Mouse (Mus musculus): Measurements from ENCODE around the gene Mafg. TPM values are rescaled to one million over a fixed set of nuclear protein-coding genes. Genes with fewer than 3 reads are reported as not detected.

Gene Mafg
- polyA plus RNA-seq (2015; fragmentation: Illumina TruSeq; extraction: RNeasy Lipid Tissue Mini Kit (QIAGEN cat#74804); ENCODE audit: low read depth, low replicate concordance) = 55.3 TPM

GRCm38 (mm10) chr11:120633520-120634343 lies at the start of gene Mafg:
Gene Mafg (minus strand): TSS chr11:120633600.

GRCm38 (mm10) chr11:120672687-120673593 lies 39.5 kb upstream of the Mafg start, which contains the start of gene Aspscr1:
Gene Aspscr1 (plus strand): TSS chr11:120672973.

GRCm38 (mm10) chr11:120661076-120661460 lies 27.7 kb upstream of the Mafg start, which contains the start of gene Notum:
Gene Notum (minus strand): TSS chr11:120661175.

GRCm38 (mm10) chr11:120648001-120648476 lies 14.6 kb upstream of the Mafg start, which contains the start of gene Myadml2:
Gene Myadml2 (minus strand): TSS chr11:120648158.

GRCm38 (mm10) chr11:120643601-120643987 lies 10.2 kb upstream of the Mafg start, which contains the start of gene Pycr1:
Gene Pycr1 (minus strand): TSS chr11:120643769.

GRCm38 (mm10) chr11:120625152-120625775 lies 8.1 kb downstream of the Mafg start, which contains the start of gene Sirt7:
Gene Sirt7 (minus strand): TSS chr11:120625240.

GRCm38 (mm10) chr11:120617519-120618112 lies 15.8 kb downstream of the Mafg start, which contains the start of gene Pcyt2:
Gene Pcyt2 (minus strand): TSS chr11:120617936.

GRCm38 (mm10) chr11:120608241-120609034 lies 25.0 kb downstream of the Mafg start, which contains the start of gene Npb:
Gene Npb (plus strand): TSS chr11:120608477.

GRCm38 (mm10) chr11:120598283-120598989 lies 35.0 kb downstream of the Mafg start, which contains the start of the genes Alyref and Anapc11:
Gene Alyref (minus strand): TSS chr11:120598365.
Gene Anapc11 (plus strand): TSS chr11:120598421.

GRCm38 (mm10) chr11:120581490-120582267 lies 51.7 kb downstream of the Mafg start, which contains the start of gene Arhgdia:
Gene Arhgdia (minus strand): TSS chr11:120581624.

Other genes starting within 250 kb of the Mafg start
- 40.8 TPM for gene Nploc4, start 195.9 kb downstream of the Mafg start, polyA plus RNA-seq (2015; fragmentation: Illumina TruSeq; extraction: RNeasy Lipid Tissue Mini Kit (QIAGEN cat#74804); ENCODE audit: low read depth, low replicate concordance)
- gene Tspan10, start 191.0 kb downstream of the Mafg start, polyA plus RNA-seq (2015; fragmentation: Illumina TruSeq; extraction: RNeasy Lipid Tissue Mini Kit (QIAGEN cat#74804); ENCODE audit: low read depth, low replicate concordance) = not detected
- gene Pde6g, start 180.1 kb downstream of the Mafg start, polyA plus RNA-seq (2015; fragmentation: Illumina TruSeq; extraction: RNeasy Lipid Tissue Mini Kit (QIAGEN cat#74804); ENCODE audit: low read depth, low replicate concordance) = not detected
- 16.1 TPM for gene Oxld1, start 175.5 kb downstream of the Mafg start, polyA plus RNA-seq (2015; fragmentation: Illumina TruSeq; extraction: RNeasy Lipid Tissue Mini Kit (QIAGEN cat#74804); ENCODE audit: low read depth, low replicate concordance)
- gene Ccdc137, start 175.5 kb downstream of the Mafg start, polyA plus RNA-seq (2015; fragmentation: Illumina TruSeq; extraction: RNeasy Lipid Tissue Mini Kit (QIAGEN cat#74804); ENCODE audit: low read depth, low replicate concordance) = 28.0 TPM
- 53.0 TPM for gene Arl16, start 166.0 kb downstream of the Mafg start, polyA plus RNA-seq (2015; fragmentation: Illumina TruSeq; extraction: RNeasy Lipid Tissue Mini Kit (QIAGEN cat#74804); ENCODE audit: low read depth, low replicate concordance)
- gene Mrpl12, start 149.0 kb downstream of the Mafg start, polyA plus RNA-seq (2015; fragmentation: Illumina TruSeq; extraction: RNeasy Lipid Tissue Mini Kit (QIAGEN cat#74804); ENCODE audit: low read depth, low replicate concordance) = 132 TPM
- gene Slc25a10, start 141.8 kb downstream of the Mafg start, polyA plus RNA-seq (2015; fragmentation: Illumina TruSeq; extraction: RNeasy Lipid Tissue Mini Kit (QIAGEN cat#74804); ENCODE audit: low read depth, low replicate concordance) = 16.9 TPM
- not detected for gene Gcgr, start 102.9 kb downstream of the Mafg start, polyA plus RNA-seq (2015; fragmentation: Illumina TruSeq; extraction: RNeasy Lipid Tissue Mini Kit (QIAGEN cat#74804); ENCODE audit: low read depth, low replicate concordance)
- 153 TPM for gene Mcrip1, start 83.9 kb downstream of the Mafg start, polyA plus RNA-seq (2015; fragmentation: Illumina TruSeq; extraction: RNeasy Lipid Tissue Mini Kit (QIAGEN cat#74804); ENCODE audit: low read depth, low replicate concordance)
- gene Ppp1r27, start 82.5 kb downstream of the Mafg start, polyA plus RNA-seq (2015; fragmentation: Illumina TruSeq; extraction: RNeasy Lipid Tissue Mini Kit (QIAGEN cat#74804); ENCODE audit: low read depth, low replicate concordance) = not detected
- 124 TPM for gene P4hb, start 60.3 kb downstream of the Mafg start, polyA plus RNA-seq (2015; fragmentation: Illumina TruSeq; extraction: RNeasy Lipid Tissue Mini Kit (QIAGEN cat#74804); ENCODE audit: low read depth, low replicate concordance)
- 289 TPM for gene Arhgdia, start 52.0 kb downstream of the Mafg start, polyA plus RNA-seq (2015; fragmentation: Illumina TruSeq; extraction: RNeasy Lipid Tissue Mini Kit (QIAGEN cat#74804); ENCODE audit: low read depth, low replicate concordance)
- gene Alyref, start 35.2 kb downstream of the Mafg start, polyA plus RNA-seq (2015; fragmentation: Illumina TruSeq; extraction: RNeasy Lipid Tissue Mini Kit (QIAGEN cat#74804); ENCODE audit: low read depth, low replicate concordance) = 25.6 TPM
- 98.4 TPM for gene Anapc11, start 35.2 kb downstream of the Mafg start, polyA plus RNA-seq (2015; fragmentation: Illumina TruSeq; extraction: RNeasy Lipid Tissue Mini Kit (QIAGEN cat#74804); ENCODE audit: low read depth, low replicate concordance)
- gene Npb, start 25.1 kb downstream of the Mafg start, polyA plus RNA-seq (2015; fragmentation: Illumina TruSeq; extraction: RNeasy Lipid Tissue Mini Kit (QIAGEN cat#74804); ENCODE audit: low read depth, low replicate concordance) = not detected
- gene Pcyt2, start 15.7 kb downstream of the Mafg start, polyA plus RNA-seq (2015; fragmentation: Illumina TruSeq; extraction: RNeasy Lipid Tissue Mini Kit (QIAGEN cat#74804); ENCODE audit: low read depth, low replicate concordance) = 141 TPM
- 53.0 TPM for gene Sirt7, start 8.4 kb downstream of the Mafg start, polyA plus RNA-seq (2015; fragmentation: Illumina TruSeq; extraction: RNeasy Lipid Tissue Mini Kit (QIAGEN cat#74804); ENCODE audit: low read depth, low replicate concordance)
- gene Pycr1, start 10.2 kb upstream of the Mafg start, polyA plus RNA-seq (2015; fragmentation: Illumina TruSeq; extraction: RNeasy Lipid Tissue Mini Kit (QIAGEN cat#74804); ENCODE audit: low read depth, low replicate concordance) = 4.5 TPM
- gene Myadml2, start 14.6 kb upstream of the Mafg start, polyA plus RNA-seq (2015; fragmentation: Illumina TruSeq; extraction: RNeasy Lipid Tissue Mini Kit (QIAGEN cat#74804); ENCODE audit: low read depth, low replicate concordance) = 7.1 TPM
- 3.2 TPM for gene Notum, start 27.6 kb upstream of the Mafg start, polyA plus RNA-seq (2015; fragmentation: Illumina TruSeq; extraction: RNeasy Lipid Tissue Mini Kit (QIAGEN cat#74804); ENCODE audit: low read depth, low replicate concordance)
- 41.6 TPM for gene Aspscr1, start 39.4 kb upstream of the Mafg start, polyA plus RNA-seq (2015; fragmentation: Illumina TruSeq; extraction: RNeasy Lipid Tissue Mini Kit (QIAGEN cat#74804); ENCODE audit: low read depth, low replicate concordance)
- gene Cenpx, start 80.1 kb upstream of the Mafg start, polyA plus RNA-seq (2015; fragmentation: Illumina TruSeq; extraction: RNeasy Lipid Tissue Mini Kit (QIAGEN cat#74804); ENCODE audit: low read depth, low replicate concordance) = 31.9 TPM
- gene Lrrc45, start 80.3 kb upstream of the Mafg start, polyA plus RNA-seq (2015; fragmentation: Illumina TruSeq; extraction: RNeasy Lipid Tissue Mini Kit (QIAGEN cat#74804); ENCODE audit: low read depth, low replicate concordance) = 51.5 TPM
- 64.3 TPM for gene Rac3, start 87.9 kb upstream of the Mafg start, polyA plus RNA-seq (2015; fragmentation: Illumina TruSeq; extraction: RNeasy Lipid Tissue Mini Kit (QIAGEN cat#74804); ENCODE audit: low read depth, low replicate concordance)
- gene Dcxr, start 93.7 kb upstream of the Mafg start, polyA plus RNA-seq (2015; fragmentation: Illumina TruSeq; extraction: RNeasy Lipid Tissue Mini Kit (QIAGEN cat#74804); ENCODE audit: low read depth, low replicate concordance) = 17.3 TPM
- gene Cbr2, start 98.5 kb upstream of the Mafg start, polyA plus RNA-seq (2015; fragmentation: Illumina TruSeq; extraction: RNeasy Lipid Tissue Mini Kit (QIAGEN cat#74804); ENCODE audit: low read depth, low replicate concordance) = 1.8 TPM
- 97.6 TPM for gene Hmga1b, start 129.2 kb upstream of the Mafg start, polyA plus RNA-seq (2015; fragmentation: Illumina TruSeq; extraction: RNeasy Lipid Tissue Mini Kit (QIAGEN cat#74804); ENCODE audit: low read depth, low replicate concordance)
- 64.7 TPM for gene Rfng, start 150.6 kb upstream of the Mafg start, polyA plus RNA-seq (2015; fragmentation: Illumina TruSeq; extraction: RNeasy Lipid Tissue Mini Kit (QIAGEN cat#74804); ENCODE audit: low read depth, low replicate concordance)
- 181 TPM for gene Gps1, start 150.7 kb upstream of the Mafg start, polyA plus RNA-seq (2015; fragmentation: Illumina TruSeq; extraction: RNeasy Lipid Tissue Mini Kit (QIAGEN cat#74804); ENCODE audit: low read depth, low replicate concordance)
- 41.4 TPM for gene Dus1l, start 162.8 kb upstream of the Mafg start, polyA plus RNA-seq (2015; fragmentation: Illumina TruSeq; extraction: RNeasy Lipid Tissue Mini Kit (QIAGEN cat#74804); ENCODE audit: low read depth, low replicate concordance)
- 128 TPM for gene Fasn, start 190.9 kb upstream of the Mafg start, polyA plus RNA-seq (2015; fragmentation: Illumina TruSeq; extraction: RNeasy Lipid Tissue Mini Kit (QIAGEN cat#74804); ENCODE audit: low read depth, low replicate concordance)